Mouse (Mus musculus) layer of hippocampus, adult 2 months (tissue): ENCODE data around the gene Tex21. TPM values are rescaled to one million over a fixed set of nuclear protein-coding genes. Genes with fewer than 3 reads are reported as not detected.

Source experiments
- DNase-seq, 2 experiments: peaks; one replicate each; pipeline ENCODE4 v3.0.0; 2022; ENCODE audit warnings: low spot score in 2 of 2
- H3K27ac ChIP-seq: fragments of 200-600 bp; 2 replicates; pipeline ENCODE4 v1.8.1; 2022
- H3K4me3 ChIP-seq: fragments of 200-600 bp; 2 replicates; pipeline ENCODE4 v1.8.1; 2022; ENCODE audit warnings: mild to moderate bottlenecking
- CTCF ChIP-seq: fragments of 200-600 bp; conservative IDR thresholded peaks from 2 replicates; pipeline ENCODE4 v1.8.1; 2022; ENCODE audit warnings: antibody characterized with exemption, mild to moderate bottlenecking, moderate library complexity
- total RNA-seq, 2 experiments: library from RNA; stranded (reverse); gene quantifications; 2 replicates each; pipeline ENCODE4 v1.2.3; 2021

Tex21 gene
- total RNA-seq, 2 experiments from 2014 or later, result not detected

DNA sequence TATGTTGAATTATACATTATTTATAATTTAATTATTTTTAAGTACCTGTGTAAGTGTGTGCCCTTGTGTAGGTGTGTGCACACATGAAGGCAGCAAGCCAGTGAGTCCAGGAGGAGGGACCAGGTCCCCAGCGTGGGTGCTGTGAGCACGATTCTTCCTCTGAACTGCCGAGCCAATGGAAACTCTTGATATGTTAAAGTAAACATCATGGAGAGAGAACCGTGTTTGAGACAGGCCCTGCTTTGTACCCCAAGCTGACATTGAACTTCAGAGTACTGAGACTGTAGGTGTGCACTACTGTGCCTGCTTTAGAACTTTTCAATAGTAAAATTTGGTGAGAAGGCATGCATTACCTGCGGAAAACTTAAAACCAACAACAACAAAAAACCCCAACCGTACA lies 25.0 kb upstream of the Tex21 start:
- Histone ChIP-seq H3K27ac (no peak overlapping the region), H3K4me3 (no peak overlapping the region)
- no peak for DNase-seq
- no peak for TF ChIP-seq CTCF

DNA sequence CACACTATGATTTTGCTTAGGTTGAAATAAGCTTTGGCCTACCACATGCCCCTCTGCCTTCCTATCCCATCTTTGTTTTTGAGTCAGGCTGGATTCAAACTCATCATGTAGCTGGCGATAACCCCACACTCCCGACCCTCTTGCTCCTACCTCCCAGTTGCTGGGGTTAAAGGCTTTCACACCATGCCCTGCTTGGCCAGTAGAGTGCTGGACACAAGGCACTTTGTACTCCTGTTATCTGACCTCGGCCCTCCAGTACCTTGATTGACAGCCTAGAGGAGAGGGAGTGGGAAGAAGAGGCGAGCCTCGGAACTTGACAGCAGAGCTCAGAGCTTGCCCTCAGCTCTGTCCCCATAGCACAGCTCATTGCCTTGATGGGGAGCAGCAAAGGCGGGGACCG lies 22.6 kb upstream of the Tex21 start:
- TF ChIP-seq CTCF, result no peak
- no peak overlapping the region for H3K27ac ChIP-seq
- H3K4me3 ChIP-seq, result no peak overlapping the region
- no peak for DNase-seq

DNA sequence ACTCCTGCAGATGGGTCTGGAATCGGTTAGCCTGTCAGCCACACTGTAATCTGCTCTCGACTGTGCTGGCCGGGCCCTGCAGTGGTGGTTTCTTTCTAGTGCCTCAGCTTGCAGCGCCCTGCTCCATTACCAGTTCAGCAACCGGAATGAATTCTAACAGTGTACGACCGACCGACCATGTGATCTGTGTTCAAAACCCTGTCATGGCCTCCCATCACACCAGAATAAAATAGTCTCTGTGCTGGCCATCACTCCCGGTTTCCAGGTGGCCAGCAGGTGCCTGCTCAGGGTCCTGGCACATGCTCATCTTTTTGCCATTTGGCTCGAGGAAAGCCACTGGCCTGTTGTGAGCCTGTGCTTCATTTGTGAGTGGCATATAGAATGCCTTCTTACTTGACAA lies 22.1 kb upstream of the Tex21 start:
- Histone ChIP-seq H3K27ac (no peak overlapping the region), H3K4me3 (no peak overlapping the region)
- no peak for DNase-seq
- TF ChIP-seq CTCF, result no peak

DNA sequence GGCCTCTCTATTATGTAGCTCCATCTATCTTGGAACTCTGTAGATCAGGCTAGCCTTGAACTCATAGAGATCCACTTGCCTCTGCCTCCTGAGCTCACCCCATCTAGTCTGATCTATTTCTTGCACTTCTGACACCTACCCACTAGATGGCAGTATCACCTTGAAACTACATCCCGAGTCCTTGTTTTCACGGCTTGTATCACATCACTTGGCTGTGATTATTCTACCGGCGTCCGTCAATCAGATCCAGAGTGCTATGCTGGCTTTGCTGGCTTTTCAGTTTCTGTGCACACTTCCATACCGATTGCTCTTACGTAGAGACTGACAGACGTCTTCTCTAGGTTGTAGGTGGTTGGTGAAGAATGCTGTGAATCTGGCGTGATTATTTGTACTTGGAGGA lies 20.3 kb upstream of the Tex21 start:
- H3K4me3 ChIP-seq, result no peak overlapping the region
- peak overlapping the region; percentile 40; the same call in 1 of the 2 replicates for H3K27ac ChIP-seq
- peak; percentile 50 to 66 for DNase-seq
- peak; percentile 82 for TF ChIP-seq CTCF

DNA sequence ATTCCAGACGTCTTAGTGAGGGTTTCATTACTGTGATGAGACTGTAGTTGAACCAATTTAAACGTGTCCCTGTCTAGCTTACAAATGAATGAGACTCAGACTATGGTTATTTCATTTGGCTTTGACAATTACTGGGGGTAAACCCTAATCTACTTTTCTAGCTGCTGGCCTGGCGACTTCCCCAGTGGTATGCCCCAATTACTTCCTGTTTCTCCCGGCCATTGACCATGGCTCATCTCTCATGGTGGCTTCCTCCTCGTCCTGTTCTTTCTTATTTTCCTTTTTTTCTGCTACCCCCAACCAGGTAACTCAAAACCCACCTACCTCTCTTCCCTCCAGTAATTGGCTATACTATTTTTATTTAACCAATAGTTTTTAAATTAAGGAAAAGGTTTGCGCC lies 18.5 kb upstream of the Tex21 start:
- no peak for TF ChIP-seq CTCF
- peak overlapping the region; percentile 20; the same call in 1 of the 2 replicates for H3K4me3 ChIP-seq
- DNase-seq, result no peak
- H3K27ac ChIP-seq, result peak overlapping the region; percentile 91

DNA sequence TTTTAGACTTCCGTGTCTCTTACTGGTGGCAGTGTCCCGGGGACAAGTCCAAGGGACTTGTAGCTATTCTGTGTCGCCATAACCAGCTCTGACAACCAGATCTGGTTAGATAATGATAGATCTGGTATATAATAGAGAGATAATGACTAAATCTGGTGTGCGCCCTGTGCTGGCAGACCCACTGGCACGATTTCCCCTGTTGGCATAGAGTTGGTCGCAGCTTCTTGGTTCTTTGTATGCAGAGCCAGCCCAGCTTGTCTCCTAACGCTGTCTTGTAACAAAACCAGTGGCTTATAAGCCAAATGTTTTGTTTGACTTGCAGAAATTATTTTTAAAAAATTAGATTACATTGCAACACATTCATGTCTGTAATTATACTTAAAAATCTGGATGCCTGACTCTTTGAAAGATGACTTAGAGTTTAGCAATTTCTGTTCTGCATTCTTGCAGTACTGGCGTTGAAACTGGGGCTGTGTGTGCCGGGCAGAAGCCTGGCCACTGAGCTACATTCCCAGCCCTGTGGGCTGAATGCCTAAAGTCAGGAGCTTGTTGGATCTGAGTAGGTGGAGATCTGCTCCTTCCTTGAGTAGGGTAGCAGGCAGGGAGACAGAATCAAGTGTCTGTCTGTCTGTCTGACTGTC lies 17.9 kb upstream of the Tex21 start:
- no peak for TF ChIP-seq CTCF
- peak overlapping the region; percentile 20 for H3K4me3 ChIP-seq

DNA sequence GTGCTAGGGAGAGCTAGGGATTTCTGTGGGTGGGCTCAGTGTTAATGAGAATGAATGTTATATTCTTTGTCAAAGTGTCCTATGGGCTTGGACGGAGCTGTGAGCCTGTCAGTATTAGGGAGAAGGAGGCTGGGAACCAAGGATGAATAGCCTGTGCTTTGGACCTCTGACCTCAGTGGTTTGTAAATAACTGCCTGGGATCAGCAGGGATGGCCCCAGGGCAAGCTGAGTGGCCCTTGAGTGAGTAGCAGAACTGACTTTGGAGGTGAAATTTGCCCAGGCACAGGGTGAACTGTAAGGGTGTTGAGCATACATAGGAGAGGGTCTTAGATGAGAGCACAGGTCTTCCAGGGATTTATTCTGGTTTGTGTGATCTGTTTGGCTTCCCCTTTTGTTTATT lies 17.3 kb upstream of the Tex21 start:
- Histone ChIP-seq H3K4me3 (peak overlapping the region; percentile 20), H3K27ac (peak overlapping the region; percentile 91)
- TF ChIP-seq CTCF, result no peak
- no peak for DNase-seq

More for the DNA sequence above, 17.9 kb upstream of the Tex21 start:
- peak; percentile 73 to 74 for DNase-seq
- H3K27ac ChIP-seq, result peak overlapping the region; percentile 91

DNA sequence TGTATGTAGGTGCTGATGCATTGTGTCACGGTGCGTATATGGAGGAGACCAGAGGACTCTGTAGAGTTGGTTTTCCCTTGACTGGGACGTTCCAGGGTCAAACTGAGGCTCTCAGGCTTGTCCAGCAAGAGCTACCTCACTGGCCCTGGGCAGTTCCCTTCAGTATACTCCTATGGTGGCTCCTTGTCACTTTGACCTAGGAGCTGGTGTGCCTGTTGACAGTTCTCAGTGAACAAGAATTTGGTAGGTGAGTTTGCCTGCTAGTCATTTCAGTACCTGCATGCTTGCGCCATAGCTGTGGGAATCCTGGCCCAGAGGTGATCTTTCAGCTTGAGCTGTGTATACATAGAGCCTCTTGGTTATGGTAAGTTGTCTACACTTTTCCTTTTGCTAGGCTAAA lies 16.4 kb upstream of the Tex21 start:
- DNase-seq, result no peak
- no peak for TF ChIP-seq CTCF
- Histone ChIP-seq H3K4me3 (no peak overlapping the region), H3K27ac (0 out of 2 replicates have a peak overlapping the region, but pooled peaks have one; percentile 91)

DNA sequence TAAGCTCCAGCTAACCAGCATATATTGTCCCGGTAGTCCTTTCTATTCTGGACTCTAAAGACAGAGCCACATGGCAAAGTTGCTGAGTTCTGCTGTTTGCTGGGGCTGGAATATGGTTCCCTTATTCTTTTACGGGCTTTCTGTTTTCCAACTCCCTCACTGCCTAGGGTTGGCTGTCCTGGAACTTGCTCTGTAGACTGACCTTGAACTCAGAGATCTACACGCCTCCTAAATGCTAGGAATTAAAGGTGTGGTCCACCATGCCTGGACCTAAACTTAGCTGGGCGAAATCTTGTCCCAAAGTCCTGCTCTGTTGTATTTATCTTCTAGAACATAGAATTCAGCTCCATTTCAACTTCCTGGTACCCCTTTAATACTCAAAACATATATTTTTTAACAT lies 15.0 kb upstream of the Tex21 start:
- Histone ChIP-seq H3K4me3 (no peak overlapping the region), H3K27ac (no peak overlapping the region)
- TF ChIP-seq CTCF, result no peak
- DNase-seq, result no peak

DNA sequence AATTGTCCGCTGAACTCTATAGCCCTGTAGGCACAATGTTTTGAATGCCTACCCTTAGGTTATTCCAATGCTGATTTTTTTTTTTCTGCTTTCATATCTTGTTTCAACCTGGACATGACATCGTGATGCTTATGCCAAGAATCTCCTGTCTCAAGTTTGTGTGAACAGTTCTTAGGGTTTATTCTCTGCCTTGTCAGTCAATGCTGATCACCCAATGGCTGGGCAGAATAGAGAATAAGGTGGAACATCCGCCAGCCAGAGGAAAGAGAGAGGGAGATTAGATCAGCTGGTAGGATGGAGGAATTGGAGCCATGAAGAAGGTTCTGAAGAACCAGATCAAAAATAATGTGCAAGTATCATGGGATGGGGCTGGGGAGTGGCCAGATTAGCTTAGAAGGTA lies 14.1 kb upstream of the Tex21 start:
- H3K27ac ChIP-seq, result no peak overlapping the region
- TF ChIP-seq CTCF, result no peak
- DNase-seq, result no peak
- H3K4me3 ChIP-seq, result no peak overlapping the region

DNA sequence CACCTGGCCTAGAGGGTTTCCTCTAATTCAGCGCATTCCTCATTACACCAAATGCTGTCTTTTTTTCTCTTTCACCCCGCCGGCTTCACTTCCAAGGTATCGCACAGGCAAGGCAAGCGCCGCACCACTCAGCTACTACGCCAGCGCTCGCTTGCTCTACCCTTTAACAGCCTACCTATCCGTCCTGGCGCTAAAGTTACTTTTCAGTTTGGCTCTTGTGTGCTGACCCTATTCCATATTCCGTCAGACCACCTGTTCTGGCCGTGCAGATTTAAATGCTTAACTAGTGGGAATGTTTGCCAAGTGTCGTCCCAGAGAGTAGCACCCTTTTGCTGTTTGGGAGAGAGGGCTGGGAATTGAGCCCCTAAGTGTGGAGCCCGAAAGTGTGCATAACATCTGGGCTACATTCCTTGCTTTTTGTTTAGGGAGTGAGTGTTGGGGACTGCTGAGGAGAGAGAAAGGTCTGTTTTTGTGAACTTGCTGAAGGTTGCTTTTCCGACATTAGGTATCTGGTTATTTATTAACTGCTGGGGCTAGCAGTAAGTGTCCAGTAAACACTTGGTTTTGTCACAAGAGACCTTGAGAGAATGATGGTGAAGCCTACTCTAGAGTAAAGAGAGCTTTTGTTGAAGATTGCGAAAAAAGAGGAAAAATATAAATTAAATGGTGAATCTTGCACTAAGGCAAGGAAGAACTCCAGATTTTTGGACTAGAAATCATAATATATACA lies 9.7 kb upstream of the Tex21 start:
- no peak for DNase-seq
- Histone ChIP-seq H3K27ac (peak overlapping the region; percentile 92; the same call in 1 of the 2 replicates), H3K4me3 (peak overlapping the region; percentile 85)
- no peak for TF ChIP-seq CTCF

DNA sequence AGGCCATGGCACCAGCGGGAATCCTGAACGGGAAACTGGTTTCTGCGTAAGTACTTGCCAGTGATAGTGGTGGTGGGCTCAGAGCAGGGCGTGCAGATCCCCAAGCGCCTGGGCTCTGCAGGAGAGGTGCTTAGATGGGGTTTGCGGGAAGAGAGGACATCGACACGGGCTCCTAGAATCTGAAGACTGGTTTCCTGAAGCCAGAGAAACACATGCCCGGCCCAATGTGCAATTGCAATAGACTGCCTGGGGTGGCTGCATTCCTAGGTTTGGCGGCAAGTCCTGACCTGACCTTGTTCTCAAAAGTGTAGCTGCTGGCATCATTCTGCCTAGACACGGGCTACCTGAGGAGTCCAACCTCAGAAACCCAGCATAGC lies 8.9 kb upstream of the Tex21 start:
- Histone ChIP-seq H3K27ac (peak overlapping the region; percentile 92), H3K4me3 (peak overlapping the region; percentile 85)
- no peak for TF ChIP-seq CTCF
- no peak for DNase-seq

DNA sequence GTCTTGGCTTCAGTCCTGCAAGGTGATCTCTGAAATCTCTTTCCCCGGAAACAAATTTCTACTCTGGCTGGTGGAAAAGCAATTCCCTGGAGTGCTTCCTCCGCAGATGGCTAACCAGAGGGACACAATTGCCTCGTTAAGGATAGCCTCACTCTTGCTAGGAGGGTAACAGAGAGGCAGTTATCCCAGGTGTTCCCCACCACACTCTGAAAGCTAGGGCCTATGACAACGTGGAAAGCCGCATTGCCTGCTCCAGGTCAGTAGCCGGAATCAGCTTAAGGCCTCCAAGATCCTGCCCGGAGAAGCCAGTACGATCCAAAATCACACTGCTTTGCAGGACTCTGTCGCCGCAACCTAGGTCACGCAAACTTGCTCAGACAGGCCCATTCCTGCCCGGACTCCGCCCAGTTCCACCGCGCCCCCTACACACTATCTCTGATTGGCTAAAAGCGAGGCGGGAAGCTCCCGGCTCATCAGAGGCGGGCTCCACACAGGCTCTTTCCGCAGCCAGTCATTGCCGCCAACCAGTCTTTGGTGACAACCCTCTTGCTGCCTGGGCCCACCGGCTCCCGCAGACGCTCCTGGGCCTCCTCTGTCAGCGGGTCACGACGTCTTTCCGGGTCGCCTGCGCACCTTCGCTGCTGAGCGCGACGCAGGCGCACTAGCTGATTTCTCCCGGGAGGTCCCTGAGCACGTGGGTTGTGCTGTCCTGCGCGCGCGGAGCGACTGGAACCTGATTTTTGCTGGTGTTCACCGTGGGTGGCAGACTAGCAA lies 8.4 kb upstream of the Tex21 start, which contains the start of gene Mthfd1:
TSS of gene Mthfd1 (plus strand) at position 574 of the 774 bp plus-strand sequence.
- no peak for TF ChIP-seq CTCF
- DNase-seq, result peak; percentile 93 to 98
- Histone ChIP-seq H3K27ac (peak within 1 kb of the TSS; percentile 92), H3K4me3 (peak within 1 kb of the TSS; percentile 85)

DNA sequence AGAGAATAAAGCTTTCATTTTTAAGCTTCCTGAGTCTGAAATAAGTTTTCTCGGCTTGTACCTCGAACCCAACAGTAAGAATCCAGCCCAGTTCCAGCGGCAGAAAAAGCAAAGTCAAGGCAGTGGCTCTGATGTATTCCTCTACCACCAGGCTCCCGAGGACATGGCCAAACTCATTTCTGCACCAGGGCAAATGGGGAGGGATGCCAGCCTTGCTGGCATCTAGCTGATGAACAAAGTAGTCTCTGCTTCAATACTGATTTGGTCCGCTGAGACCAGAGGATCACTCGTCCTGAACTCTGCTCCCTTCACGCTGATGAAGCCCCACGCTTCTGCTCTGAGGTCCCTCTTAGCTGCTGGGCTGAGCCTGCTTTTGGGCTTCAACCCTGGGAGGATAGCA lies 7.4 kb upstream of the Tex21 start:
- no peak for DNase-seq
- 0 out of 2 replicates have a peak overlapping the region, but pooled peaks have one; percentile 92 for H3K27ac ChIP-seq

More for the DNA sequence above, 7.4 kb upstream of the Tex21 start:
- H3K4me3 ChIP-seq, result no peak overlapping the region
- TF ChIP-seq CTCF, result no peak
